Mouse (Mus musculus) liver, embryonic 13.5 days (tissue): ENCODE measurements around the gene Stip1. TPM values are rescaled to one million over a fixed set of nuclear protein-coding genes. Genes with fewer than 3 reads are reported as not detected.

Experiments
- polyA plus RNA-seq: library from polyadenylated mRNA; unstranded; fragments of >200 nt; fragmentation: Nextera tagmentation; extraction: Ambion mirVana; gene quantifications from 2 replicates; pipeline ENCODE4 v1.2.1, GENCODE M21; 2015

Gene Stip1
- polyA plus RNA-seq, 1 experiment from 2014 or later, result 158 TPM

Other genes starting within 250 kb of the Stip1 start
- 6.1 and 6.8 TPM in 2 replicates for gene Rps6ka4, start 199.3 kb downstream of the Stip1 start, polyA plus RNA-seq
- gene Ccdc88b, start 181.8 kb downstream of the Stip1 start, polyA plus RNA-seq, result 1.9 and 3.1 TPM in 2 replicates
- 103 and 106 TPM in 2 replicates for gene Trmt112, start 130.3 kb downstream of the Stip1 start, polyA plus RNA-seq
- gene Prdx5, start 129.9 kb downstream of the Stip1 start, polyA plus RNA-seq, result 97.7 and 101 TPM in 2 replicates
- 4.4 and 4.8 TPM in 2 replicates for gene Esrra, start 118.2 kb downstream of the Stip1 start, polyA plus RNA-seq
- 0.51 and 0.73 TPM in 2 replicates for gene Catsperz, start 114.6 kb downstream of the Stip1 start, polyA plus RNA-seq
- 0.06 TPM in 1 of 2 replicates, not detected in the other for gene Kcnk4, start 105.5 kb downstream of the Stip1 start, polyA plus RNA-seq
- gene Bad, start 98.1 kb downstream of the Stip1 start, polyA plus RNA-seq, result 32.2 and 34.6 TPM in 2 replicates
- 6.4 and 7.3 TPM in 2 replicates for gene Gpr137, start 97.5 kb downstream of the Stip1 start, polyA plus RNA-seq
- 73.6 and 81.7 TPM in 2 replicates for gene Ppp1r14b, start 65.0 kb downstream of the Stip1 start, polyA plus RNA-seq
- 5.6 and 6.3 TPM in 2 replicates for gene Plcb3, start 63.5 kb downstream of the Stip1 start, polyA plus RNA-seq
- 88.0 and 91.6 TPM in 2 replicates for gene Fkbp2, start 59.5 kb downstream of the Stip1 start, polyA plus RNA-seq
- gene Vegfb, start 52.3 kb downstream of the Stip1 start, polyA plus RNA-seq, result 13.7 and 16.0 TPM in 2 replicates
- 9.8 and 11.8 TPM in 2 replicates for gene Dnajc4, start 47.4 kb downstream of the Stip1 start, polyA plus RNA-seq
- 10.7 and 11.1 TPM in 2 replicates for gene Nudt22, start 43.9 kb downstream of the Stip1 start, polyA plus RNA-seq
- gene Trpt1, start 43.8 kb downstream of the Stip1 start, polyA plus RNA-seq, result 2.1 and 2.3 TPM in 2 replicates
- gene Fermt3, start 20.5 kb downstream of the Stip1 start, polyA plus RNA-seq, result 106 and 107 TPM in 2 replicates
- 3.0 and 3.8 TPM in 2 replicates for gene Macrod1, start 16.8 kb upstream of the Stip1 start, polyA plus RNA-seq
- gene Flrt1, start 65.8 kb upstream of the Stip1 start, polyA plus RNA-seq, result 0.14 and 0.17 TPM in 2 replicates
- gene Otub1, start 166.3 kb upstream of the Stip1 start, polyA plus RNA-seq, result 68.9 and 69.3 TPM in 2 replicates
- gene Cox8a, start 177.6 kb upstream of the Stip1 start, polyA plus RNA-seq, result 734 and 757 TPM in 2 replicates
- 28.8 and 36.9 TPM in 2 replicates for gene Naa40, start 201.2 kb upstream of the Stip1 start, polyA plus RNA-seq
- gene Rcor2, start 227.4 kb upstream of the Stip1 start, polyA plus RNA-seq, result 1.4 and 1.8 TPM in 2 replicates